Mouse (Mus musculus) intestine, postnatal 0 days (tissue): ENCODE results near the gene Rab37. TPM values are rescaled to one million over a fixed set of nuclear protein-coding genes. Genes with fewer than 3 reads are reported as not detected.

ENCODE experiments used
- ATAC-seq: fragments of 200-750 bp; cut with Nextera tagmentation; 2 replicates; pipeline ENCODE4 v1.8.0; 2017; ENCODE audit warnings: mild to moderate bottlenecking, moderate TSS enrichment, moderate library complexity
- H3K27ac ChIP-seq: fragments of 300-500 bp; sonication (generic); 2 replicates; pipeline ENCODE4 v1.5.1; 2014; ENCODE audit warnings: mild to moderate bottlenecking, low read depth, low read length, moderate library complexity
- H3K27me3 ChIP-seq: fragments of 300-500 bp; sonication (generic); replicated peaks from 2 replicates; pipeline ENCODE4 v1.6.1; 2014; ENCODE audit warnings: low read length, mixed read lengths; ENCODE audit not compliant: control insufficient read depth, insufficient read depth
- H3K36me3 ChIP-seq: fragments of 300-500 bp; sonication (generic); 2 replicates; pipeline ENCODE4 v1.6.1; 2014; ENCODE audit warnings: mild to moderate bottlenecking, moderate library complexity; ENCODE audit not compliant: control insufficient read depth, insufficient read depth
- H3K4me1 ChIP-seq: fragments of 300-500 bp; sonication (generic); replicated peaks from 2 replicates; pipeline ENCODE4 v1.6.1; 2014; ENCODE audit warnings: antibody characterized with exemption, low read length, mixed read lengths; ENCODE audit not compliant: control insufficient read depth, insufficient read depth
- H3K4me2 ChIP-seq: fragments of 300-500 bp; sonication (generic); replicated peaks from 2 replicates; pipeline ENCODE4 v1.6.1; 2014; ENCODE audit warnings: low read depth, mild to moderate bottlenecking, moderate library complexity
- H3K4me3 ChIP-seq: fragments of 300-500 bp; sonication (generic); 2 replicates; pipeline ENCODE4 v1.5.1; 2014; ENCODE audit warnings: low read depth, low read length
- H3K9ac ChIP-seq: fragments of 300-500 bp; sonication (generic); 2 replicates; pipeline ENCODE4 v1.6.1; 2014; ENCODE audit warnings: mild to moderate bottlenecking, low read depth, low read length
- H3K9me3 ChIP-seq: fragments of 300-500 bp; sonication (generic); 2 replicates; pipeline ENCODE4 v1.6.1; 2016; ENCODE audit warnings: mixed run types; ENCODE audit not compliant: control insufficient read depth
- CTCF ChIP-seq: sonication (generic); IDR thresholded peaks from 2 replicates; pipeline ENCODE4 v1.5.1; 2016; ENCODE audit warnings: low read depth, mild to moderate bottlenecking, control low read depth, antibody characterized with exemption, moderate library complexity
- WGBS: fragments of 180-500 bp; shearing (Covaris S2); extraction: QIAGEN DNeasy Blood & Tissue Kit; methylation state at CpG from one replicate; pipeline ENCODE4 v1.1.7; 2014; 5-methylcytosine and 5-hydroxymethylcytosine counted together
- polyA plus RNA-seq: library from polyadenylated mRNA; unstranded; fragments of >200 nt; fragmentation: Nextera tagmentation; extraction: Ambion mirVana; gene quantifications from 2 replicates; pipeline ENCODE4 v1.2.1, GENCODE M21; 2015

The Rab37 gene
- polyA plus RNA-seq, 1 experiment from 2014 or later, result 3.7 TPM

DNA sequence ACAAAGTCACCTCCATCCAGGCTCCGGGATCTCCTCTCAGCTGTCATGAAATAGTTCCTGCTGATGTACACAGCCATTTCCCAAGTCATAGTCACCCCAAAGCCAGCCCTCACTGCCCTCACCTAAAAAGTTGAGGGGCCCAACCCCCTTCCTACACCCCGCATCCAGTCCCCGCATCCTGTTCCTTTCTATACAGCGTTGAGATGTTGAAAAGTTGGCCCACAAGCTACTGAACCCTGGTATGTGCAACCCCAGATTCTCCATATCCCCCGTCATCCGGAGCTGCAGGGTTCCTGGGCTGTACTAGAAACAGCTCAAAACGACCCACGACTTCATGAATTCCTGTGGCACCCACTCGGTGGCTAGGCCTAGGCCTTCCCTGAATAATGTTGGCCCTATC is 61.9 kb downstream of the Rab37 start:
- 81% methylated on average over 9 of the region's 9 CpGs for WGBS
- no peak for TF ChIP-seq CTCF
- Histone ChIP-seq H3K9me3 (no peaks in the 10 kb centered on the region), H3K36me3 (no peaks in the 10 kb centered on the region), H3K27ac (no peak overlapping the region), H3K4me1 (no peaks in the 10 kb centered on the region; the same call in 1 of the 2 replicates), H3K4me2 (no peak overlapping the region), H3K4me3 (no peak overlapping the region), H3K9ac (no peak overlapping the region), H3K27me3 (0 out of 2 replicates have a peak, but pooled peaks cover 9% of the 10 kb centered on the region)
- no peak for ATAC-seq

DNA sequence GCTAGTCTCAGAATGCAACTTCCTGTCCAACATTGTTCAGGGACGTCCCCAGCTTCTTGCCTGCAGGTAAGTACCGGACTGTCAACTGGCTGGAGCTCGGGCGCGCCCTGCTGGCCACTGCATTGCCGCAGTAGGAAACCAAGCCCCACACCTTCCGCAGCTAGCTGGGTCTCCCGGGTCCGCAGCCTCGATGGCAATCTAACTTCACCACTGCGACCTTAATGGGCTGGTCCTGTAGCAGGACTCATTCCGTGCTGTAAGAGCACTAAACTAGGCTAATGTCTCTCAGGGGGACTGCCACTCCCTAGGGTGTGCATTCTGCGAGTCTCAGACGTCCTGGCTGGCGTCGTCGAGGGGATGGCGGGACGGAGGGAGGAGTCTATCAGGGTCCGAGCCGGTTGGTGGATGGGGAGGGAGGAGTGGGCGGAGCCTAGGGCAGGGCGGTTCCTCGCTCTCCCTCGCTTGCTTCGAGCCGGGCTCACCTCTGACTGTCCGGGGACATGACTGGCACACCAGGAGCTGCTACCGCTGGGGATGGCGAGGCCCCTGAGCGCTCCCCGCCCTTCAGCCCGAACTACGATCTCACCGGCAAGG is 62.6 kb downstream of the Rab37 start:
- H3K27ac ChIP-seq, result no peak overlapping the region; the same call in 1 of the 2 replicates
- H3K9ac ChIP-seq, result no peak overlapping the region
- no peaks in the 10 kb centered on the region for H3K9me3 ChIP-seq
- 0 out of 2 replicates have a peak, but pooled peaks cover 9% of the 10 kb centered on the region for H3K27me3 ChIP-seq
- ATAC-seq, result peak; percentile 75
- peak; percentile 99 for TF ChIP-seq CTCF
- peak overlapping the region; percentile 30 for H3K4me3 ChIP-seq
- under 1% methylated on average over 32 of the region's 35 CpGs for WGBS
- H3K36me3 ChIP-seq, result no peaks in the 10 kb centered on the region
- no peaks in the 10 kb centered on the region; the same call in 1 of the 2 replicates for H3K4me1 ChIP-seq
- H3K4me2 ChIP-seq, result peak overlapping the region; percentile 58

DNA sequence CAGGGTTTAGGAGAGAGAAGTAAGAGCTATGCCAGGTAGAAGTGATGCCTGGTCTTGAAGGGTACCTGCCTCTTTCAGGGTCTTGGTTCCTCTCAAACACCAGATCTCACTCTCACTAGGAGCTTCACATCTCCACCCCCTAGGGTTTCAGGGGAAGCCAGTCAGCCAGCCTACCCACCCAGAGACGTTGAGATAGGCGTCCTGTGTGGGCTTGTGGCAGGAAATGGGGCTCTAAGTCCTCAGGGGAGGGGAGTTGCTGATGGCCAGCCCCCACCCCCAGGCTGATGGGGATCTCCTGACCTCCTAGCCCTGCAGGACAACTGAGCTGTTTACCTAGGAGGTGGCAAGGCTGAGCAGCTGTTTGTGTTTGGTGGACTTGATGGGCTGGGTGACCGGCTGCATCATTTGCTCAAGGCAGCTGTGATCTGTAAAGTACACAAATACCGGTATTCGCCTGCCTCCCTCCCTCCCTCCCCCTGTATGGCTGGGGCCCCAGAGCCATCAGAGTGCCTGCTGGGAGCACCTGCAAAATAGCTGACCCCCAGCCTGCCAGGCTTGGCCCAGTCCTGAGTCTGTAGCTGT is 63.9 kb downstream of the Rab37 start:
- no peaks in the 10 kb centered on the region; the same call in 1 of the 2 replicates for H3K4me1 ChIP-seq
- peak overlapping the region; percentile 58 for H3K4me2 ChIP-seq
- H3K36me3 ChIP-seq, result no peaks in the 10 kb centered on the region
- no peak for ATAC-seq
- no peak overlapping the region for H3K9ac ChIP-seq
- H3K27ac ChIP-seq, result no peak overlapping the region; the same call in 1 of the 2 replicates
- no peak for TF ChIP-seq CTCF
- no peak overlapping the region for H3K4me3 ChIP-seq
- 10% methylated on average over 5 of the region's 5 CpGs for WGBS
- no peaks in the 10 kb centered on the region for H3K9me3 ChIP-seq
- H3K27me3 ChIP-seq, result 0 out of 2 replicates have a peak, but pooled peaks cover 9% of the 10 kb centered on the region

DNA sequence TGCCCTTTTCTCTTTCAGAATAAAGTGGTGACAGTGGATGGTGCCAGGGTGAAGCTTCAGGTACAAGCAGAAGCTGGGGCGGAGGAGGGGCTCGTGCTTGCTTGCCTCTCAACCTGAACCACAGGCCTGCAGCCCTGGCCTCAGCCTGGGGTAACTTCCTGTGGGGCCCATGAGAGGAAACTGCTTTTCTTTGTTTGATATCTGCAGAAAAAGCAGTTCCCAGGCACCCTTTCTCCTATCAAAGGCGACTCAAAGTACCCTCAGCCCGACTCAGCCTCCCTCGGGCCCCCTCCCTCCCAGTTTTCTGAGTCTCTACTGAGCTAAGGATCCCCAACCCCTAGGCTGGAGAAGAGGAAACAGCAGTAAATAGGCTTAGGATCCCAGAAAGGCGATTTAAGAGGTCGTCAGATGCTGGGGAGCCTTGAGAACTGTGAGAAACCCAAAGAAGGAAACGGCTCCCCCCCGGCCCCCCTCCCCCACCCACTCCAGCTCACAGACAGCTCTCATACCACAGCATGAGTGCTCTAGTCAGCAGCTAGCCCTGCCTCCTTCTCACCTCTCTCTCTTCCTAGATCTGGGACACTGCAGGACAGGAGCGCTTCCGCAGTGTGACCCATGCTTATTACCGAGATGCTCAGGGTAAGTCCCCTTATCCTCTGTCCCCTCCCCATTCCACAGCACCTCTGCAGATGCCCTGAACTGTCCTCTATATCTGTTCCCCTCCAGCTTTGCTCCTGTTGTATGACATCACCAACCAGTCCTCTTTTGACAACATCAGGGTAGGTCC is 66.9 kb downstream of the Rab37 start:
- WGBS, result 34% methylated on average over 12 of the region's 12 CpGs
- no peak overlapping the region for H3K4me3 ChIP-seq
- H3K27me3 ChIP-seq, result 0 out of 2 replicates have a peak, but pooled peaks cover 7% of the 10 kb centered on the region
- H3K4me2 ChIP-seq, result no peak overlapping the region
- no peak overlapping the region for H3K27ac ChIP-seq
- ATAC-seq, result no peak
- no peak for TF ChIP-seq CTCF
- no peaks in the 10 kb centered on the region for H3K36me3 ChIP-seq
- 0 out of 2 replicates have a peak, but pooled peaks cover 7% of the 10 kb centered on the region for H3K4me1 ChIP-seq
- no peaks in the 10 kb centered on the region for H3K9me3 ChIP-seq
- no peak overlapping the region; the same call in 1 of the 2 replicates for H3K9ac ChIP-seq

DNA sequence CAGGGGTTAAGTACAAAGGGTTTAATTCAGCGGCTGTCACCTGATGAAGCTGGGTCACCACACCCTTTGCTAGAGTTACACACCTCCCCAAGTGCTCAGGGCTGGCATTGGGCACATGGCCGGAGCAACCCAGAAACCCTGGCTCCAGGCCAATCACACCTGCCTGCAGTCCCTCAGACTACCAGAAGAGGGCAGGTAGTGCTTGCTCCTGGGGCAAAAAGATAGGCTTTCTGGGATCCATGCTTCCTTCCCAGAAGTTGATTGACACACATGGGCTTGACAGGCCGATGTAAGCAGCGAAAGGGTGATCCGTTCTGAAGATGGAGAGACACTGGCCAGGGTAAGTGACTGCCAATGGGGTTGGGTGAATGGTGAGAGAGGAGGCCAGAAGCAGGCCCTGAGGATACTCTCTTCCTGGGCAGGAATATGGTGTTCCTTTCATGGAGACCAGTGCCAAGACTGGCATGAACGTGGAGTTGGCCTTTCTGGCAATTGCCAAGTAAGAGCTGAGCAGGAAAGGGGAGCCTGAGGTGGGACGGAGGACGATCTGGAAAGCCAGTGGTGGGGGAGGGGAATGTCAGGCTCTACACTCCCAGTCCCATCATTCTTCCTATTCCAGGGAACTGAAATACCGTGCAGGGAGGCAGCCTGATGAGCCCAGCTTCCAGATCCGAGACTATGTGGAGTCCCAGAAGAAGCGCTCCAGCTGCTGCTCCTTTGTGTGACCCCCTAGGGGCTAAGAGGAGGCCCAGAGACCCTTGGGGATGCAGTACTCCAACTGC is 69.0 kb downstream of the Rab37 start:
- no peak overlapping the region for H3K4me3 ChIP-seq
- 0 out of 2 replicates have a peak, but pooled peaks cover 4% of the 10 kb centered on the region for H3K27me3 ChIP-seq
- no peak overlapping the region; the same call in 1 of the 2 replicates for H3K4me2 ChIP-seq
- TF ChIP-seq CTCF, result peak; percentile 96
- 0 out of 2 replicates have a peak, but pooled peaks cover 7% of the 10 kb centered on the region for H3K4me1 ChIP-seq
- no peaks in the 10 kb centered on the region for H3K36me3 ChIP-seq
- H3K9me3 ChIP-seq, result no peaks in the 10 kb centered on the region
- ATAC-seq, result no peak
- H3K9ac ChIP-seq, result no peak overlapping the region
- 47% methylated on average over 11 of the region's 11 CpGs for WGBS
- 0 out of 2 replicates have a peak overlapping the region, but pooled peaks have one; percentile 93 for H3K27ac ChIP-seq
